Mouse (Mus musculus) spleen, embryonic (tissue): ENCODE measurements around the gene Rnaseh2b.

Experiments
- CTCF ChIA-PET: fragments of 350-600 bp; sonication (Branson Sonifier 250); formaldehyde crosslinking; loops from one replicate; lab custom pipeline; 2022; lab: Charles Lee

Rnaseh2b gene

DNA sequence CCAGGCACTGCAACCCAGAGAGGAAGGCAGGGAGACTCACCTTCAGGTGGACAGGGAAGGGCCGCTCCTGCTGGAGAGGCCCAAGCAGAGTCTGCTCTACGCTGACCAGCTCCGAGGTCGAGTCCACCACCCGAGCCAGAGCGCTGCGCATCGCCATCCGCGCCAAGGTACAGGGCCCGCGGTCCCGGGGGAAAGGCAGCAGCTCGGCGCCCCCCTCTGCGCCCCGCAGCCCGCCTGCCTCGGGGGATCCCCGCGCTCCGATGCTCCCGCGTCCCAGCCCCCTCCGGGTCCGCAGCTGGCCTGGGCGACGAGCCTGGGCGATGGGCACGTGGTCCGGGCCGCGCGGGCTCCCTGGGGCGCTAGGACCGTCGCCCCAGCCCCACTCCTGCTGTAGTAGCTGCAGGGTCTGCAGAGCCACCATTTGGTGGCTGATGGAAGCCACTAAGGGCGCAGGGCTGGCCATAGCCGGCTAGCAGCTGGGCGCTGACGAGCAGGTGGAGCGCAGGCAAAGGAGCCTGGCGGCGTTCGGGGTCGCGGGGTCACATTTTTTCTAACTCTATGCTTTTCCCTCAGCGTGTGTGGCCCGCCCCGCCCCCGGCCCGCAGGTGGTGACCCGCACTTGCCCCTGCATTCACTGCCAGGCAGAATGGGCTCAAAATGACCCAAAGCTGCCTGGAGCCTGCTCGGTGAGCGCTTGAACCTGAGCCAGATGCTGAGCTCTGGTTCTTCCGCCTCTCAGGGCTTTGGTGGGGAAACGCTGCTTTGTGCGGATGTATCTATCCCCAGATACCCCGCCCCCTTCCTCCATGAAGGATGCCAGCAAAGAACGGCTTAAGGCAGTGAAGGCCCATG is at the start of gene Rnaseh2b, which contains the start of gene Dleu7:
Rnaseh2b (plus strand) TSS at position 102 of the 852 bp plus-strand sequence.
Dleu7 (minus strand) TSS at position 560 of the 852 bp plus-strand sequence.
- CTCF ChIA-PET = no interaction called here

DNA sequence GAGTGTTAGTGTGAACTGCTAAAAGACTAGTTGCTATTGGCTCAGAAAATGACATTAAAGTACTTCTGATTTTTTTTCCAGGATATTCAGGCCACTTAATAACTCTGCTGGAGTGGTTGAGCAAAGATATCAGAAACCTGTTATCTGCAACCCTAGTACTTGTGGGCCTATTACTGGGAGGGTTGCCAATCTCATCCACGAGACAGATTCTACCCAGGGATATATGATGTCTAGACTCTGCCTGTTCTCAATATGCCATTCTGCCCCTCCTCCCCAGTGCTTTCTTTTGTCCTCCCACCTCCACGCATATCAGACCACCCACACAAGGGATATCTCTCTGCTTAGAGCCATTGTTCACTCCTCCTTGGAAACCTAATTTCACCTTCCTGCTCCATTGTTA is 48.9 kb upstream of the Rnaseh2b start:
- CTCF ChIA-PET = no interaction called here

DNA sequence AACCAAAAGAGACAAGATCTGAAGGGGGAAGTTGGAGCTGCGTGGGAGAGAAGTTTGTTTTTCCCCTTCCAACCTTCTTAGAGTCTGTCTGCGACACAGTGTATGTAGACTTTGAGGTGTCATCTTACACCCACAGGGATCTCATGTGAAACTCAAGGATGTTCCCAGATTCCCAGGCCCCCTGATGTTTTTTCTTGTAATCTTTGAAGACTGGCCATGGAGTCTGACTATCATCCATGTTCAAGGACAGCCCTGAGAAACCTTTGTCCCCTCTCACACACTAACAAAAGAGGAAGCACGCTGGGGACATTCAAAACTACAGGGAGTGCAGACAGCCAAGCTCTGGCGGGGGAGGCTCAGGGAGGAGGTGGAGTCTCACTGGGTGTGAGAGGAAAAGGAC is 46.8 kb upstream of the Rnaseh2b start:
- CTCF ChIA-PET = no interaction called here

DNA sequence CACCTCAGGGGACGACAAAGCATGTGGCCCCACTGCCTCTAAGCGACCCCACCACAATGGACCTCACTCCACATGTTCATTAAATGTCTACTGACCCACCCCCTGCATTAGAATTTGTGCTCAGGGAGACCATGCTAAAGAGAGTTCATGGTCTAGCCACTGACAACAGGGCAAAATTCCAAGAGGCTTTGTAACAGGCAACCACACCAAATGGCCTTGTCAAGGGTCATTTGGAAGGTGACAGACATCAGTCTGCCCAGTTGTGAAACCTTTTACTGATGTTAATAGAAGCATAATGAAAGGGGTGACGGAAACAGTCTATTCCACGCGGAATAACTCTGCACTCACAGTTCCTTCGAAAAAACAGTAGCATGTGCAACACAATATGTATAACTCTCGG is 44.0 kb upstream of the Rnaseh2b start:
- CTCF ChIA-PET = no interaction called here

DNA sequence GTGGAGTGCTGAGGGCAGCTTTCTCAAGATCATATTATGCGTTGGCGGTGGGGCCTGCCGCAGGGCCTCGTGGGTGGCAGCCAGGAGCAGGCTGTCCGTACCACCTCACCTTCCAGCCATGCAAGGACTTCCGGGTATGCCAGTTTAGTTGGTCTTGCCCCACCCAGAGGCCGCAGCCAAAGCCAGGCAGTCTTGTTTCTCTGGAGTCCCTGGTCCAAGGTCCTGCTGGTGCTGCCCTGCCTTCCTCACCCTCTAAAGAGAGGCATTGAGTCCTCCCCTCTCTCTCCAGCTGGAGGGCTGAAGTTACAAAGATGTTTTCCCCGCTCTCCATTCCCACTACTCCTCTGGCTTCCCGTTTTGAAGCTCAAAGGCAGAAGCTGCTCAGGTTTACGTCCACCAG is 43.6 kb upstream of the Rnaseh2b start:
- CTCF ChIA-PET = no interaction called here

DNA sequence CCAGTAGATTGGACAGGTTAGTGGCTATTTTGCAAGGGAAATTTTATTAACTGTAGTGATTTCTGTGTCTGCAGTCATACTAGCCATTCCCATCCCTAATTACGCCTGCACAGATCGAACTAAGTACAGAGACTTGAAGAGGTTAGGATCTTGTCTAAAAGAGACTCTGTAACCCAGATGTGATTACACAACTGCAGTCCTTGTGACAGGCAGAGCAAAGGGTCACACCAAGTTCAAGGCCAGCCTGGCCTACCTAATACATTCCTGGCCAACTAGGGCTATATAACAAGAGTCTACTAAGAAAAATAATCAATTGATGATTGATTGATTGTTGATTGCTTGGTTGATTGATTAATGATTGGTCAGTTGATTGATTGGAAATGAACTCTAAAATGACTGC is 43.1 kb upstream of the Rnaseh2b start:
- CTCF ChIA-PET = no interaction called here

DNA sequence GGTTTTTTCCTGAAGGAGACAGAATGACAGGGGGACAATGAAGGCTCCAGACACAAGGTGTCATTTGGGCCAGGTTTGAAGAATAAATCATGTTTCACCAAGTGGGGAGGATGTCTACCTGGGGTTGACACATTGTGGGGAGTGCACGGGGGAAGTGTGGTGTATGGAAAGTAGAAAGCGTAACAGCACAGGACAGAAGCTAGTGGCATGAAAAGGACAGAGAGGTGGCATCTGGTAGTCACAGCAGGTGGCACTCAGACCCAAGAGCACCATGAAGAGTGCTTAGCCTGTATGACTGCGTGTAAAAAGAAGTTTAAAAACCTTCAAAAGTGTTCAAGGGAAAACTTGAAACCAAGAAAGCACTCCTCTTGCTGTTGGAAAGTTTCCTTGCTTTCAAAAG is 42.3 kb upstream of the Rnaseh2b start:
- CTCF ChIA-PET = no interaction called here

DNA sequence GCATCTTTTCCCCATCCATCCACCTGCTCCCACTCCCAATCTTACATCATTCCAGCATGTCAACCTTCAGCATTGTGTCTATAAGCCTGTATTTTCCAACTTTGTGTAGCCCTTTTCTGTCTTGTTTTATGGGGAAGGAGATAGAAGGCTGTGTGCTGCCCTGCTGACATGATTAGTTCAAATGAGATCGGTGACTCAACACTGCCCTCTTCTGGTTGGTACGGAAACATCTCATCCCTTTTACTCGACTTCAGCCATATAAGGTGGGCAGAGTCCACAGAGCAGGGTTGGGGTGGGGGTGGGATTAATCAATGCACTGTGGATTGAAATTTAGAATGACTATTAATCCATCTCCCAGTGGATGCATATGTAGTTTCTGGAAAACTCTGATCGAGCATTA is 40.4 kb upstream of the Rnaseh2b start:
- CTCF ChIA-PET = interaction anchor here (0.6 to 0.7 kb wide), 2 partner anchors 206 to 565 kb away, joined by 4 to 16 read pairs; no protein-coding TSS in a partner anchor

DNA sequence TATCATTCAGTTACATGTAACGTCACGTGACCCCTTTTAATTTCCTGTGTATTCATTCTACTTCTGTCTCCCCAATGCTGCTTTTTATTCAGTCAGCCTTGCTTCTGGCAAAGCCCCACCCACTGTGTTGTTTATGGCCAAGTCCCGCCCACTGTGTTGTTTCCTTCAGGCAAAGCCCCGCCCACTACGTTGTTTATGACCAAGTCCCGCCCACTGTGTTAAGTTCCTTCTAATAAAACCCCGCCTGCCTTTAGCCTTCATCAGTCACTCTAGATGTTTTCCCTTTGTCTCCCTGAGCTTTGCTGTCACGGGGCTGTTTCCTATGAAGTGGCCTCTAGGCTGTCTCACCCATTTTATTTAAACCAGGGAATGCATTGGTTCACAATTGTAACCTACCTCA is 38.0 kb upstream of the Rnaseh2b start:
- CTCF ChIA-PET = no interaction called here

DNA sequence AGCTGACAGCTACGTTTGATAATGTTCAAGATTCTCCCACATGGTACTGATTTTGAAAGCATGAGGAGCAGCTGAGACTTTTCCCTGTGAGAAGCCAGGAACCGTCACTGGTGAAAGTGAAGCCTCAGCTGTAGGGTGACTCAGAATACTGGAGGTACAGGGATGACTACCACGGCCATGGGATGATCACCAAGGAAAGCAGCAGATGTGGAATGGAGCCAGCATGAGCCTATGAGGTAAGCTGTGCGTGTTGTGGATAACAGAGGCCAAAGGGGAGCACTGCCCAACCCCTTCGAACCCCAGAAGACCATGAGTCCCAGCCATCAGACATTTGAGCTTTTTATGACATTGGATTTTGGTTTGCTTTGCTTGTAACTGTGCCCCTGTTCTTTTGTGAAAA is 36.3 kb upstream of the Rnaseh2b start:
- CTCF ChIA-PET = no interaction called here

DNA sequence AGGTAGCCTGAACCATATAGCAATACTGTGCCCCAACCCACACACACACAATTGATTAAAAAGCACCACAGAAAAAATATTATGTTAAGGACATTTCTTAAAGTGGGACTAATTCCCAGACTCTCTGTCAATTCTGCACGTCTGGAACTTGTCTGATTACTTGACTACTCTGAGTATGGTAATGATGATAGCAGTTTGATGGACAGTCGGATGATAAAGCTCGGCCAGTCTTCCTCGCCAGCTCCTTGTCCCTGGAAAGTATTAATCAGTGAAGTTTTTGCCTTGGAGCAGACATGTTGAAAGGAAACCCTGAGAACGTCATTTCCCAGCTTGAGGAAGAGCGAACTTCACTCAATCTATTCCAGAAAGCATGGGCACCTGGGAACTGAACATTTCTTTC is 34.3 kb upstream of the Rnaseh2b start:
- CTCF ChIA-PET = interaction anchor here (0.9 kb wide), 1 partner anchor 74 kb away, joined by 4 read pairs; no protein-coding TSS in a partner anchor

DNA sequence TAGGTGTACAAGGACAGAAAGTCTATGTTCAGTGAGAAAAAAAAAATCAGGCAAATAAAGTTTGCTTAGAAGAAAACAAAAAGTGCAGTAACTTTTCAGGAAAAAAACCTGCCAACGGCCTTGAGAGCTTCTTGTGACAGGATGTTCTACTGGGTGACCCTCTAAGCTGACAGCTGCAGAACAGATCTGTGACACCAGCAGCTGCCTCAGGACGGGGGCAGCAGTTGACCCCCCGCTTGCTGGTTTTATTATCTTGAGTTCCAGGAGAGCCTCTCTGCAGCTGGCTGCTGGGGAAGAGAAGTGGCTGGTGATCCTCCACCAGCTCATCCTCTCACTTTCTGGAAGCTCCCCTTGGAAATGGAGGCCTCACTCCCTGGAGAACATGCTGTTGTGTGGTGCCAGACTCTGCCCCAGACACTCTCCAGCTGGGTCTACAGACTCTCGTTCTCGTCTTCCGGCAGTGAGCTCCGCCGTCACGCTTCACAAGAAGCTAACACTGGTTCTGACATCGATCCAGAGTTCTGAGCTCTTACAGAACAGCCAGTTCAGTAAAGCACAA is 33.3 kb upstream of the Rnaseh2b start:
- CTCF ChIA-PET = interaction anchor here (0.9 kb wide), 1 partner anchor 73 kb away, joined by 4 read pairs; no protein-coding TSS in a partner anchor

DNA sequence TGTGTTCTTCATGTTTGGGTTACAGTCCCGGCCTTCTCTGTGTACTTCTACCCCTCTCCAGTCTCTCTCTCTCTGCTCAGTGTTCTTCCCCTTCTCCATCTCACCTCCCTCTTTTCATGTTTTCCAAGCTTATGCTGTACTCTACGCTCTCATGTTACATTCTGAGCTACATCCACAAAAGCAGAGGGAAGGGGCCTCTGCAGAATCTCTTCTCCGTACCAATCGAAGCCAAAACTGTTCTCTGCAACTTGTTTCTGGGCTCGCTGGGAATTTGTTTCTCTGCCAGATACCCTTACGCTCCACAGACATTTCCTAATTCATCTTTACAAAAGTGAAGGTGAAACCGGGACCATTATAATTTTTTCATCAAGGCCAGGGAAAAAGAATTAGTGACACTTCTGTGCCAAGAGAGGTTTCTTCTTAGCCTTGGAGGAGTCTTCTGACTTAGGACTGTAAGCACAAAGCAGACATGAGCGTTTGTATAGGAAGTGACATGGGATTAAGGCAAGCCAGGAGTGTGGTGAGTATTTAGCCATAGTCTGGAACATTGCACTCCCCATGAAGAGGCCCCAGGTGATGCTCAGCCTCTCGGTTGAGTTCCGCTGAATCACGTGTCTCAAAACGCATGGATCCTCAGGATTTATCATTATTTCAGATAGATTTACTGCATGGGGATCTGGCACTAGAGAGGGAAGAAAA is 21.5 kb upstream of the Rnaseh2b start:
- CTCF ChIA-PET = no interaction called here

DNA sequence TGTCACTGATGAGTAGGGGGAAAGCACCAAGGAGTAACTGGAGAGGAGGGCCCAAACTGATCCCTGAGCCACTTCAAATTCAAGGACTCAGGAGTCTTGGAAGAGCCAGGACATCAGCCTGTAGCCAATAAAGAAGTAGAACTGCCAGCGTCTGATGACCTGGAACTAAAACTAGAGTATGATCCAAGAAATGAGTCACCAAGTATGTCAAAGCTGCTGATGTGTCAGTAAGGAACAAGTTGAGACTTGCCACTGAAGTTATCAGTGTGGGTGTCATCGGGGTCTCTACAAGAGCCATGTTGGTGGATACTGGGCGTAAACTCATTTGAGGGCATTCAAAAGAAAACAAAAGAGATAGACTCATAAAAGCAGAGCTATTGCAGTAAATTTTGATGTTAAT is 18.8 kb upstream of the Rnaseh2b start:
- CTCF ChIA-PET = no interaction called here

DNA sequence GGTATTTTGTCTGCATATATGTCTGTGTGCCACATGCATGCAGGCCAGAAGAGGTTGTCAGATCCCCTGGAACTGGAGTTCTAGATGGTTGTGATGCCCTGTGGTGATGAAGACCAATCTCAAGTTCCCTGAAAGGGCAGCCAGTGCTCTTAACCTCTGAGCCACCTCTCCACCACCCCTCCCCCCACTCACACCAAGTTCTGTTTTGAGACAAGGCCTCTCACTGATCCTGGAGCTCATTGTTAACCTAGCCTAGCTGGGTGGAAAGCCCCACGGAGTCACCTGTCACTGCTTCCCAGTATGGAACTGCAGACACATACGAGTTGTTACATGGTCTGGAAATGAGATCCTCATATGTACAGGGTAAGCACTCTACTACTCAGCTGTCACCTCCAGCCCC is 9.4 kb upstream of the Rnaseh2b start:
- CTCF ChIA-PET = no interaction called here

DNA sequence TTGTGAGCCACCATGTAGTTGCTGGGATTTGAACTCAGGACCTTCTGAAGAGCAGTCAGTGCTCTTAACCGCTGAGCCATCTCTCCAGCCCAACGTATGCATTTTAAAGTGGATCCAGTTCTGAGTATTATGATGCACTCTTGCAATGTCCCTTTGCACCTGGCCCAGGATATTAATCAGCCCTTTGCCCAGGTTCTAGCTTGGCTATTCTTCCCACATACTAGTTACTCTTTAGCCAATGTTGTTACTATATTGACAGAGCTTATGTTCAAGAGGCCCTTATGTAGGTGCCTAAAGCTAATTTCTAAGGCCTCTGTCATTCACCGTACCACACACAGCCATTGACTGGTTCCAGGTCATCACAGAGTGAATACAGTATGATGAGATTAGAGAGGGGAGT is 3.7 kb upstream of the Rnaseh2b start:
- CTCF ChIA-PET = no interaction called here

DNA sequence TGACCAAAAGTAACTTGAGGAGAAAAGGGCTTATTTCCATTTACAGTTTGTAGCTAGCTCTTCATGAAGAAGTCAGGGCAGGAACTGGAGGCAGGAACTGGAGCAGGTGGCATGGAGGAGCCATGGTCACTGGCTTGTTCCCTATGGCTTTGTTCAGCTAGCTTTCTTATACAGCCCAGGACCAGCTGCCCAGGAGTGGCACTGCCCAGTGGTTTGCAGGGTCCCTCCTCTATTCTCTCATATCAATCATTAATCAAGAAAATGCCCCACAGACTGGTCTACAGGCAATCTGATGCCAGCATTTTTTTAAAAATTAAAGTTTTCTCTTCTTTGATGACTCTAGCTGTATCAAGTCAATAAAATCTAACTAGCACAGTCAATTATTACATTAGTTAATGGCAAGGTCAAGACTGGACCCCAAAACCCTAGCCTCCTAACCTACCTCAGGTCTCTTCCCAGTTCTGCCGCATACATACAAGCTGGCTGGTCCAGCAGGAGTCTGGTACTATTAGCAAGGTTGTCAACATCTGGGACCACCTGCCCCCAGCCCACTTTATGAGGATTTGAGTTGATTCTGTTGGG is 892 bp upstream of the Rnaseh2b start:
- CTCF ChIA-PET = no interaction called here

DNA sequence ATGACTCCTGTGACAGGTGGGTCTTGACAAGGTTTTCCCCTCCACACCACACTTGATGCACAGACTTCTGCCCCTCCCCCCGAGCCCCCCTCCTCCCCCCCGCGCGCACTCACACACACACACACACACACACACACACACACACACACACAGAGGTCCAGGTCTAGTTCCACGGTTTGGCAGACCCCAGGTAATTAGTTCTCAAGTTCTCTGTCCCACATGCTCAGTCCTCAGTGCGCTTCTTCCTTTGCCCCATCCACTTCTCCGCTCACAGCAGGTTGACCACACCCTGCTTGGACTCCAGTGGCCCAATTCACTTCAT is 262 bp upstream of the Rnaseh2b start:
- CTCF ChIA-PET = no interaction called here

DNA sequence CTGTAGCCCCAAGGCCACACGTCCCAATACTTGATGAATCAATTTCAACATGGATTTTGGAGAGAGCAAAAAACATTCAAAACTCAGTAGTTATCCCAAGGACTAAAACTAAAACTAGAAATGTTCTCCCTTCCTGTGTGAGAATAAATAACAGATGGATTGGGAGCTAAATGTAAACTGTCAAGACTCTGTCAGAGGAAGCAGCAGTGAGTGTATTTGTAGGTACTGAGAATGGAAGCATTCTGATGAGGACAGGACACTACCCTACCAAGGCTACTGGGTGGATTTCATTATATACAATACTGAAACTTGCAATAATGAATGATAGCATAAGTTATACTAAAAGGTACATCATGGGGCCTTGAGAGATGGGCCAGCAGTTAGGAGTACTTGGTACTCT is 6.4 kb downstream of the Rnaseh2b start:
- CTCF ChIA-PET = no interaction called here

DNA sequence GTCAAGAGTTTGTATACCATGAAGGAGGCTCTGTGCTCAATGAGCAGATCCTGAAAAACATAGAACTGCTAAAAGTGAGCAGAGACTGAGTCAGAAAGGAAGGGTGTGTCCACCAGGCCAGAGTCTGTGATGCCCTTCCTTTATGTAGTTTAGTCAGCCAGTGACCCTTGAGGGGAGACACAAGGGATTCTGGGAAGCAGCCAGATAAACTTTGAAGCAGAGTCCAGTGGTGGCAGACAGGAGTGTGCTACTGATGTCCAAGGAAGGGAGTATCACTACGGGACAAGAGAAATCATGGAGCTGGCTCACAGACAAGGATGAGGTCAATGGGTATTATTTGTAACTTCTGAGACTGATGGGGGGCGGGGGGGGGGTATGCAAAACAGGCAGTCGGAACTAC is 7.6 kb downstream of the Rnaseh2b start:
- CTCF ChIA-PET = no interaction called here

DNA sequence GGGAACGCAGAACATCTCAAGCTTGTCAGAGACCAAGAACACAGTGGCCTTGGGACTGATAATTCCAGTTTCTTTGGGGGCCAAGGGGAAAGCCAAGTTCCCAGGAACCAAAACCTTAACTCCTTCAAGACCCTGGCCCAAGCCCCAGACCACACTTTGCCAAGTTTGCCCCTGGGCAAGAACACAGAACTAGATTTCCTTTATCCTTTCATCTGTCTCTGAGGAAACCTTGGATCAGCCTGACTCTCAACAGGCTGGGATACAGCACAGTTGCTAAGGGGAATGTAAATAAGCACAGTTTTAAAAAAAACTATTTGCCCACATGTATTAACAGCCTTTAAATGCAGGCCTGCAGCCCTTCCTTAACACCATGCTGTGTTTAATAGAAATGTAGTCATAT is 15.2 kb downstream of the Rnaseh2b start:
- CTCF ChIA-PET = no interaction called here

DNA sequence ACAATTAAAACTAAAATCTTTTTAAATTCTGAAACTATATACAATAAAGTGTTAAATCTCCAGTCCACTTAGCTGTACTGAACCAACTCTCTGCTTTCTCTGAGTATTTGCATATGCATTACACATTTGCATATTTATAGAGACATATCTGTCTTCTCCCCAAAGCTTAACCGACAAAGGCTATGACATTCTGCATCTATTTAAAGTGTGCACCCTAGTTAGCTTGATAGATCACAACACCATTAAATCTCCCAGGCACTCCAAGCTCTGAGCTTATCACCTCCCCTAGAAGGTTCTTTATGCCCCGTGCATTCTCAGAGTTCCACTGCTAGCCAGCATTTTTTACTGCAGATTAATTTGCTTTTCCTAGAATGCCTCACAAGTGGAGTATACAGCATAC is 16.6 kb downstream of the Rnaseh2b start:
- CTCF ChIA-PET = no interaction called here
